Mouse (Mus musculus) cerebellum, postnatal 25 days (tissue): ENCODE measurements around the gene Uspl1.
"Not testable (repeated sequence)": the region's sequence is repeated elsewhere in the genome, so short reads cannot be mapped to it uniquely, and the experiment has no call there.

Experiments
- DNase-seq, 2 experiments: peaks; one replicate each; pipeline ENCODE4 v3.0.0; 2021; ENCODE audit warnings: mixed read lengths in 2 of 2

Uspl1 gene

GRCm38 (mm10) chr5:149184104-149184843 lies at the start of gene Uspl1, which contains the start of gene Hmgb1:
Gene Uspl1, plus strand, starts transcription at chr5:149184350.
Gene Hmgb1, minus strand, starts transcription at chr5:149184489.
- peak; percentile 99 for DNase-seq

GRCm38 (mm10) chr5:149134751-149135454 lies 49.2 kb upstream of the Uspl1 start:
- no peak for DNase-seq

- no peak for DNase-seq
Measured at GRCm38 (mm10) chr5:149135455-149136354, 48.4 kb upstream of the Uspl1 start.

DNA sequence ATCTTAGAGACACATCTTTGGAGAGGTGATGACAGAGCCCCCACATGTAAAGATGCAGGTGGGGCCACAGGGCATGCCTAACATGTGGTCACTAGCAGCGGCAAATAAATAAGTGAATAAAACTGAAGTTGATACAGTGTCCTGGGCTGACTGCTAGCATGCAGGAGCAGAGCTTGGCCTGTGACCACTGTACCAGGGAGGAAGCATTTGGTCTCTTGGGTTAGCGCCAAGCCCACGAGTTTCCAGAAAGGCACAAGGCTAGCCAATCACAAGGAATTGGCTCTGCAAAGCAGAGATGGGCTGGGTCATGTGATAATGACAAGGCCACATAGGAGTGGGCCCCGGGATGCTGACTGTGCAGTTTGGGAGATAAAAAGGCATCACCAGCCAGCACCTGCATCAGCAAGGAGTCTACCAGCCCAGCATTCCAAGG lies 47.2 kb upstream of the Uspl1 start:
- peak; percentile 55 to 73 for DNase-seq

- DNase-seq, result no peak
Measured at GRCm38 (mm10) chr5:149137447-149137846, 46.7 kb upstream of the Uspl1 start.

DNA sequence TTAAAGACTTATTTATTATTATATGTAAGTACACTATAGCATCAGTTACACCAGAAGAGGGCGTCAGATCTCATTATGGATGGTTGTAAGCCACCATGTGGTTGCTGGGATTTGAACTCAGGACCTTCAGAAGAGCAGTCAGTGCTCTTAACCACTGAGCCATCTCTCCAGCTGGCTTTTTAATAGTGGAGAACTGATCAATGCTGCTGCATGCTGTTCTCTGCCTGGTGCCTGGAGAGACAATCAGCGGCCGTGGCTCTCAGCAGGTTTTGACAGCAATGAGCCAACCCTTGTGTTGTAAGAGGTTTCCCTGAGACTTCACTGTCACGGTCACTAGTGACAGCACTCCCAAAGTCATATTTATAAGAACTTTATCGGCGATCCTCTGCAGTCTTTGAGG lies 46.1 kb upstream of the Uspl1 start:
- not testable (repeated sequence) for DNase-seq

- DNase-seq, result no peak
Measured at GRCm38 (mm10) chr5:149140336-149140735, 43.8 kb upstream of the Uspl1 start.

- DNase-seq, result not testable (repeated sequence)
Measured at GRCm38 (mm10) chr5:149141155-149141554, 43.0 kb upstream of the Uspl1 start.

DNA sequence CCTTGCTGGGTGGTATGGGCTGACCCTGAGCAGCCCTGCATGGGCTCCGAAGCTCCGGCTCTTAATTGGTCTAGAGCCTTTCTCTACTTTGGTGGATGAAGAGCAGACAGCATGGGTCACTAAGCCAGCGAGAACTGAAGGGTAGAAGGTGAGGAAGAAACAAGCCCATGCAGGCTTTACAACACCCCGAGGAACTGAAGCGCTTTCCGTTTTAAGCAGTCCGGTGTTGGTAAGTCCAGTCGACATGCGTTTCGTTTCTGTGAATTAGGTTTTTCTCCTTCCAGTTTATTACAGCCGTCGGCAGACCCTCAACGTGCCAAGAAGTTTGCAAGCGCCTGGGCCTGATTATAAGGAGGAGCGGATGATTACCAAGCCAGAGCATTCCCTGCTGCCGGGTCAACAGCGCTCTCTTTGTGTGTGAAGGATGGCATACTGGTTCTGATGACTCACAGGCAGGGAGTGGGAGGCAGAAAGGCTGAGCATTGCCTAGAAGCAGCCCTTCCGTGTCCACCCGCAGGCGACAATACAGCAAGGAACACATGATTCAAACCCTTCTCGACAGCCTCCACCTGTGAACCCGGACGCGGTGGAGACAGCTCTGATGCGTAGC lies 40.3 kb upstream of the Uspl1 start:
- DNase-seq, result peak in 1 of 2 experiments; percentile 15

DNA sequence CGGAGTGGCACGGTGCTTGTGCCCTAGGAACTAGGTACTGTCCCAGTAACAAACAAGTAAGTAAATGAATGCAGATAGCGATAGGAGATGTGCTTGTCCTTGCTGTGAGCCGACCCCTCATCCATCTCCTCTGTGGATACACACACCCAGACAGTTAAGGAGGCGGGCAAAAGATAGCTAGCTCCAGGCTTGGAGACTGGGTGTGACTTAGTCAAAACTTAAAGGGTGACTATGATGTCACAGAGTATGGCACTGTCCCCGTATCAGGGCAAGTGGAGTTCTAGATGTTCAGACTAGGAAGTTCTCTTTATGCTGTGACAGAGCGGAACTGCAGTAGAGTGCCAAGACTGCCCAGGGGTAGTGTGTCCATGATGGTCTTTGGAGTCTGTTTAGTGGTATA lies 37.5 kb upstream of the Uspl1 start:
- no peak for DNase-seq

GRCm38 (mm10) chr5:149147386-149148000 lies 36.7 kb upstream of the Uspl1 start:
- no peak for DNase-seq

DNA sequence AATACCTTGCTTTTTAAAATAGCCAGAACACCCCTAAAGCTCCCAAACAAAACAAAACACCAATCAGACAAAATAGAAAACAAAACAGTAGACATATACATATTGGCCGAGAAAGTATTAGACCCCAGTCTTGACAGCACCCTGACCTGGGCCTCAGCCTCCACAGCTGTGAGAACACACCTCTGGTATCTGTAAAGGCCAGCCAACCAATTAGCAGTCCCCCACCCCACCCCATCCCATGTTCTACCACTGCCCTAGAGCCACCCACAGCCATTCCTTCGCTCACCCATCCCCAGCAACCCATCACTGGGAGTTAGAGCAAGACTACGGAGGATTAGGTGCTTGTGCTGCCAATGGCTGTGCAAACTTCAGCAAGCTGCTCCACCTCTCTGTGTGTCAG lies 33.3 kb upstream of the Uspl1 start:
- no peak for DNase-seq

DNA sequence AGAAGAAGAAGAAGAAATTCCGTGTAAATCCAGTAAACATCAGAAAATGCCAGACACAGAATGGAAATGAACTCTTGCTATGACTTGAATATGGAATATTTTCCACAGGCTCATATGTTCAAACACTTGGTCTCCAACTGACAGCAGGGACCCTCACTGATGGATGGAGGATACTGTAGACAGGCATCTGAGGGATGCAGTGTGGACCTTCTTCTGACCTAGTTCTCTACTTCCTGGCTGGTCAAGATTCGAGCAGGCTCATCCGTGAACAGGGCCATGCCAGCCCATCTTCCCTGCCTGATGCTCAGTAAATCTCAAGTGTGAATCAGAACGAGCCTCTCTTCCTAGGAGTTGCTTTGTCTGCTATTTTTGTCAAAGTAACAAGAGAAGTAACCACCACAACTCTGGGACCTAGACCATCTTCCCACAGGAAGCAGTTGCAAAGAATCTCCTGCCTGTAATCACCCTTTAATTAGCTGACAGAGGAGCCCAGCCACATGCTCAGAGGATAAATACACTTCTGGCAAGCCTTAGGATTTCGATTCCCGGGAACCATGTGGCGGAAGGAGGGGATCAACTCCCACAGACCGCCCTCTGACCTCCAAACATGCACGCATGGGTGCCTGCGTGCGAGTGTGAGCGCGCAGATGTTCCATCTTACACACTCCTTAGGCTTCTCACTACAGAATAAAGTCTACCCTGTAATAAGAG lies 31.9 kb upstream of the Uspl1 start:
- peak in 1 of 2 experiments; percentile 29 for DNase-seq

DNA sequence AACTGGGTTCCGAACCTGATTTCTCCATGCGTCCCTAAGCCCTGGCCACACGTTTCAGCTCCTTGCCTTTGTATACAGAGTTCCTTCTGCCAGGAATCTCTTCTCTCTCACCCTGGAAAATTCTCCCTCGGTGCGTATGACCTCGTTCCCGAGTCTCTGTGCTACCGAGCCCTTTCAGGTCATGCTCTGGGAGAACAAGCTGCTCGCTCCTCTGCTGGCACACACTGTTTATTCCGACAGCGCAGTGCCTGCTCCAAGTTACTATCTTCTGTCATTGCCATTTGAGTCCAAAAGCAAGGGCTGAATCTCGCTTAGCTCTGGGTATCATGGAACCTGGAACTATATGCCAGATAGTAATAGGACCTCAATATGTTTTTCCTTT lies 31.4 kb upstream of the Uspl1 start:
- DNase-seq, result peak; percentile 56 to 64

GRCm38 (mm10) chr5:149156886-149157563 lies 27.1 kb upstream of the Uspl1 start:
- no peak for DNase-seq

- DNase-seq, result no peak
Measured at GRCm38 (mm10) chr5:149159021-149159420, 25.1 kb upstream of the Uspl1 start.

GRCm38 (mm10) chr5:149160469-149160868 lies 23.7 kb upstream of the Uspl1 start:
- no peak for DNase-seq

DNA sequence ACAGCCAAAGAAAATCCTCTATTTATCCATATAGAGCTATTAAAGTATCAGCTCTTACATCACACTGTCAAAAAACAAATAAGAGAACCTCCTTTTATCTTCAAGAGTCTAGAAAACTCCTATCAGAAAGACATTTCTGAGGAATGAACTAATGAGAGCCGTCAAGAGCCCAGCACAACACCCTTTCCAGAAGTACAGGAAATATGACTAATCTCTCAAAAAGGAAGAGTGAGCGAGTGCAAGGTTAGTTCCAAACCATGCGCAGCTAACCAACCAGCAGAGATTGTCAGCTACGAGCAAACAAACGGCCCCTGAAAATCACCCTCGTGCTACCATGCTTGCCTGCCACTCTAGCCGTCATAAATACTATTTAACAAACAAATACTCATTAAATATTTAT lies 21.3 kb upstream of the Uspl1 start:
- no peak for DNase-seq

DNA sequence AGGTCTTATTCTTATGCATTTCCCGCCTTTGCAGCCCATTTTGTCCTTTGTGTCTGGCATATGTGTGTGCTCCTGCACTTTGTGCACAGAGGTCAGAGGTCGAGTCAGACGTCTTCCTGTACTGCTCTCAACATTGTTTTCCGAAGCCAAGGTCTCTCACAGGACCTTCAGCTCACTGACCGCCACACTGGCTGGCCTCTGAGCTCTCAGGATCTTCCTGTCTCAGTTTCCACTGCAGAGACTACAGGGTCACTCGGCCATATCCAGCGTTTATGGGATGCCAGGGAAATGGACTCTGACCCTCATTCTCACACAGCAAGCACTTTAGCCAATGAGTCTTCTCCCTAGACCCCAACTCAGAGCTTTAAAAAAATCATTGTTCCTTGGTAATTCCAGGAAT lies 19.3 kb upstream of the Uspl1 start:
- DNase-seq, result no peak

DNA sequence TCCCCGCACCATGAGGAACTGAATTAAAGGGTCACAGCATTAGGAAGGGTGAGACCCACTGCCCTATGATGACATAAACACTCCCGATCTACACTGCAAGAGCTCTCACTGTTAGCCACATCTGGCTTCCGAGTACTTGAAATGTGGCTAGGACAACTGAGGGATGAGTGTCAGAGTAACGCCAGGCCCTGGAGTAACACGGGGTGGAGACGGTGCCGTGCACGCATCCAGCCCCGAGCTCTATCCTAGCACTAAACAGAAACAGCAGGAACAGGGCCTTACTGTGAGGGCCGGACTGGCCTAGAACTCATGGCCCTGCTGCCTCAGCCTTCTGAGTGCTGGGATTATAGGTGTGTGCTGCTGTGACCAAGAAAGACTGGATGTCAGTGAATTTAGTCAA lies 18.1 kb upstream of the Uspl1 start:
- no peak for DNase-seq

- DNase-seq, result no peak
Measured at GRCm38 (mm10) chr5:149168051-149168450, 16.1 kb upstream of the Uspl1 start.
